Mouse (Mus musculus) heart, adult 2 months (tissue): Measurements from ENCODE around the gene Csnk1d. TPM values are rescaled to one million over a fixed set of nuclear protein-coding genes. Genes with fewer than 3 reads are reported as not detected.

Experiments
- DNase-seq, 2 experiments: peaks; one replicate each; pipeline ENCODE4 v3.0.0; 2021
- H3K27ac ChIP-seq: fragments of 200-600 bp; 2 replicates; pipeline ENCODE4 v1.8.1; 2022
- H3K27me3 ChIP-seq: fragments of 200-500 bp; 2 replicates; pipeline ENCODE4 v1.6.1; 2012; ENCODE audit warnings: mild to moderate bottlenecking, low read length, inconsistent platforms, mixed read lengths; ENCODE audit not compliant: control insufficient read depth, insufficient read depth
- H3K36me3 ChIP-seq: fragments of 200-500 bp; 2 replicates; pipeline ENCODE4 v1.6.1; 2012; ENCODE audit warnings: low read length, inconsistent platforms; ENCODE audit not compliant: control insufficient read depth, insufficient read depth
- H3K4me1 ChIP-seq: fragments of 200-500 bp; 2 replicates; pipeline ENCODE4 v1.6.1; 2011; ENCODE audit warnings: low read length; ENCODE audit not compliant: control insufficient read depth, insufficient read depth
- H3K4me3 ChIP-seq: fragments of 200-600 bp; 2 replicates; pipeline ENCODE4 v1.8.1; 2022
- H3K79me2 ChIP-seq: fragments of 200-500 bp; replicated peaks from 2 replicates; pipeline ENCODE4 v1.6.1; 2012; ENCODE audit warnings: mild to moderate bottlenecking, inconsistent platforms, low read length, moderate library complexity, mixed read lengths; ENCODE audit not compliant: control insufficient read depth, insufficient read depth
- H3K9ac ChIP-seq: fragments of 200-500 bp; 2 replicates; pipeline ENCODE4 v1.6.1; 2012; ENCODE audit warnings: low read depth, mild to moderate bottlenecking, control low read depth, inconsistent platforms, low read length, mixed read lengths
- CTCF ChIP-seq: fragments of 200-600 bp; IDR thresholded peaks from 2 replicates; pipeline ENCODE4 v1.8.1; 2022; ENCODE audit warnings: antibody characterized with exemption, mild to moderate bottlenecking, moderate library complexity
- EP300 ChIP-seq: fragments of 200-500 bp; IDR thresholded peaks from 2 replicates; pipeline ENCODE4 v1.6.1; 2011; ENCODE audit warnings: low read depth, low read length, control low read depth; ENCODE audit not compliant: insufficient read depth
- POLR2A ChIP-seq: fragments of 200-500 bp; IDR thresholded peaks from 2 replicates; pipeline ENCODE4 v1.6.1; 2011; ENCODE audit warnings: mild to moderate bottlenecking, low read depth, low read length, control low read depth; ENCODE audit not compliant: insufficient read depth
- WGBS: fragments of 180-500 bp; shearing (Covaris S2); methylation state at CpG from one replicate; pipeline ENCODE4 v1.1.7; 2018; 5-methylcytosine and 5-hydroxymethylcytosine counted together
- intact Hi-C: fragments of 180-260 bp; cut with DNase I; formaldehyde crosslinking; loops from one replicate; pipeline ENCODE4 v1.15.1; 2025
- polyA plus RNA-seq: library from polyadenylated mRNA; depleted of rRNA; stranded (reverse); fragments of >200 nt; gene quantifications from 2 replicates; pipeline ENCODE4 v1.2.3, GENCODE M21; 2012
- total RNA-seq, 2 experiments: library from RNA; stranded (reverse); gene quantifications; 2 replicates each; pipeline ENCODE4 v1.2.3; 2021

Csnk1d gene
- total and polyA plus RNA-seq, 3 experiments = 33.9 to 55.9 (median 48.7) TPM

GRCm38 (mm10) chr11:120950281-120951202, 40.6 kb downstream of the Csnk1d start:
- Histone ChIP-seq H3K4me1 (peaks cover 7% of the 10 kb centered on the region), H3K27ac (peak overlapping the region; percentile 31; the same call in 1 of the 2 replicates), H3K4me3 (peak overlapping the region; percentile 42), H3K9ac (peak overlapping the region; percentile 27; the same call in 1 of the 2 replicates), H3K79me2 (no peaks in the 10 kb centered on the region), H3K36me3 (no peaks in the 10 kb centered on the region), H3K27me3 (no peaks in the 10 kb centered on the region)
- intact Hi-C loops = loop anchor here (2.0 kb wide), 1 partner anchor 18 kb away; the partner anchor contains the start of gene Ccdc57
- 4% methylated on average over 39 of the region's 39 CpGs for WGBS
- peak; percentile 90 to 93 for DNase-seq
- 0 out of 2 replicates have a peak, but pooled peaks have one; percentile 45 for TF ChIP-seq EP300
- no peak for TF ChIP-seq POLR2A
- TF ChIP-seq CTCF = no peak

DNA sequence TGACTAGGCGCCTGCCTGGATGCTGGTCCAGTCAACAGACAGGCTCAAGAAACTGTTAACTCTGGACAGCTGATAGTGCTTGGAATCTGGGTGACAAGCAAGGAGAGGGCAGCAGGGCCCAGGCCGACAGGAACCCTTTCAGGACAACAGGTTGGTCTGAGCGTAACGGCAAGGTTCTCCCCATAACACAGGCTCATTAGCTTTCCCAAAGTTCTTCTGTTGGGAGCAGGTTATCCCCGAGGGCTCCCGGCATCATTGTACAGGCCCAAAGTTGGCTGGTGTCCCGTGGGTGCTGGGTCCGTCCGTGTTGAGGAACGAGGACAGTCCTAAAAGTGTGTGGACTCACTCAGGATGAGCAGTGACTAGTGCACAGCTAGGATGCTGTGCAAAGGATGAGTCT, 41.3 kb downstream of the Csnk1d start:
- 46% methylated on average over 10 of the region's 10 CpGs for WGBS
- Histone ChIP-seq H3K4me1 (peaks cover 7% of the 10 kb centered on the region), H3K4me3 (no peak overlapping the region; the same call in 1 of the 2 replicates)

GRCm38 (mm10) chr11:120948861-120949851, 42.0 kb downstream of the Csnk1d start:
- peak overlapping the region; percentile 17 for H3K27ac ChIP-seq
- peak; percentile 63 to 72 for DNase-seq
- no peak for TF ChIP-seq POLR2A
- TF ChIP-seq EP300 = no peak
- TF ChIP-seq CTCF = peak; percentile 40
- no peaks in the 10 kb centered on the region for H3K27me3 ChIP-seq
- no peaks in the 10 kb centered on the region for H3K36me3 ChIP-seq
- 6% methylated on average over 70 of the region's 75 CpGs for WGBS
- intact Hi-C loops = no loop called here
- peaks cover 7% of the 10 kb centered on the region for H3K4me1 ChIP-seq
- no peaks in the 10 kb centered on the region for H3K79me2 ChIP-seq
- H3K4me3 ChIP-seq = peak overlapping the region; percentile 55
- H3K9ac ChIP-seq = peak overlapping the region; percentile 65

More for the DNA sequence above, 41.3 kb downstream of the Csnk1d start:
- H3K27ac ChIP-seq = no peak overlapping the region
- no peaks in the 10 kb centered on the region for H3K27me3 ChIP-seq
- no peaks in the 10 kb centered on the region for H3K79me2 ChIP-seq
- H3K36me3 ChIP-seq = no peaks in the 10 kb centered on the region
- no peak for TF ChIP-seq EP300
- TF ChIP-seq POLR2A = no peak
- no peak for TF ChIP-seq CTCF
- no peak for DNase-seq
- H3K9ac ChIP-seq = no peak overlapping the region
- intact Hi-C loops = loop anchor here (2.0 kb wide), 1 partner anchor 17 kb away; the partner anchor contains the start of gene Ccdc57

DNA sequence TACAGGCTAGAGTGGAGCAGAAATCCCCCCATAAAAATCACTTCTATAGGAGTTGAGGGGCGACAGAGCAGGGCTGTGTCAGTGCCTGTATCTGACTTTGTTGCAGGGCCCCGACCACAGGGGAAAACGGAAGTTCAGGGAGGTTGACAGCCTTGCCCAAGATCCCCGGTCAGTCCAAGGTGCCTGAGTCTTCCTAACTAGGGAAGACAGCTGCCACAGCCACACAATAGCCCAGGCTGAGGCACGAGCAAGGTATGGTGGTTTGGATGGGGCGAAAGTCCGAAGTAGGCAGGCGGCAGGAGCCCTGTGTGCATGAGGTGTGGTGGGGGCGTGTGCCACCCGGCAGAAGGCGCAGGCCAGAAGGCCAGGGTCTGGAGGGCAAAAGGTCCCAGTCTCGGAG, 42.8 kb downstream of the Csnk1d start, which contains the start of gene Slc16a3:
Gene Slc16a3 (plus strand): TSS at position 153 of the 400 bp plus-strand sequence.
- H3K27me3 ChIP-seq = no peaks in the 10 kb centered on the region
- TF ChIP-seq POLR2A = no peak
- TF ChIP-seq CTCF = no peak
- TF ChIP-seq EP300 = no peak
- intact Hi-C loops = no loop called here
- DNase-seq = no peak
- H3K9ac ChIP-seq = peak within 1 kb of the TSS; percentile 65
- peaks cover 7% of the 10 kb centered on the region for H3K4me1 ChIP-seq
- peak within 1 kb of the TSS; percentile 55 for H3K4me3 ChIP-seq
- H3K36me3 ChIP-seq = no peaks in the 10 kb centered on the region
- peak within 1 kb of the TSS; percentile 17 for H3K27ac ChIP-seq
- H3K79me2 ChIP-seq = no peaks in the 10 kb centered on the region
- WGBS = 33% methylated on average over 12 of the region's 12 CpGs

- intact Hi-C loops = no loop called here
- WGBS = 86% methylated on average over 5 of the region's 5 CpGs
- Histone ChIP-seq H3K27ac (no peak overlapping the region), H3K79me2 (no peaks in the 10 kb centered on the region), H3K36me3 (no peaks in the 10 kb centered on the region), H3K9ac (no peak overlapping the region), H3K4me3 (no peak overlapping the region), H3K4me1 (peaks cover 5% of the 10 kb centered on the region), H3K27me3 (no peaks in the 10 kb centered on the region)
- TF ChIP-seq EP300 (no peak), POLR2A (no peak), CTCF (no peak)
- DNase-seq = no peak
These were observed 45.2 kb downstream of the Csnk1d start for GRCm38 (mm10) chr11:120945926-120946325.
